Mouse (Mus musculus): Measurements from ENCODE around the gene Mpp2. TPM values are rescaled to one million over a fixed set of nuclear protein-coding genes. Genes with fewer than 3 reads are reported as not detected.
A peak's percentile ranks its signal among the peaks of the same experiment; 100 is the strongest.

The Mpp2 gene
- polyA plus RNA-seq (2016; fragmentation: Nextera tagmentation; extraction: Ambion mirVana): 15.5 and 18.7 TPM in 2 replicates

GRCm38 (mm10) chr11:102087931-102088898 lies at the start of gene Mpp2:
Gene Mpp2, minus strand, starts transcription at chr11:102088515.
- under 1% methylated on average over 48 of the region's 49 CpGs for WGBS

GRCm38 (mm10) chr11:102137625-102138446 lies 49.5 kb upstream of the Mpp2 start:
- Histone ChIP-seq H3K27me3 (ENCODE audit: low read depth, poor library complexity, severe bottlenecking) (peaks cover 51% of the 10 kb centered on the region), H3K4me1 (peaks cover 13% of the 10 kb centered on the region), H3K9me3 (replicated peaks) (no peaks in the 10 kb centered on the region), H3K27ac (replicated peaks) (no peak overlapping the region), H3K36me3 (no peaks in the 10 kb centered on the region), H3K4me3 (peak overlapping the region; percentile 44)
- WGBS: 49% methylated on average over 13 of the region's 13 CpGs
- DNase-seq (ENCODE audit: low spot score): no peak

More at GRCm38 (mm10) chr11:102087931-102088898, at the start of gene Mpp2:
- Histone ChIP-seq H3K27me3 (ENCODE audit: low read depth, poor library complexity, severe bottlenecking) (0 out of 2 replicates have a peak, but pooled peaks cover 4% of the 10 kb centered on the region), H3K4me3 (peak within 1 kb of the TSS; percentile 69), H3K27ac (replicated peaks) (peak within 1 kb of the TSS; percentile 96), H3K4me1 (peaks cover 64% of the 10 kb centered on the region), H3K36me3 (peaks cover 16% of the 10 kb centered on the region), H3K9me3 (replicated peaks) (no peaks in the 10 kb centered on the region)
- DNase-seq (ENCODE audit: low spot score): peak; percentile 87

- peaks cover 13% of the 10 kb centered on the region for H3K4me1 ChIP-seq
- peaks cover 37% of the 10 kb centered on the region for H3K27me3 ChIP-seq (ENCODE audit: low read depth, poor library complexity, severe bottlenecking)
- 26% methylated on average over 4 of the region's 4 CpGs for WGBS
- H3K36me3 ChIP-seq: no peaks in the 10 kb centered on the region
- no peaks in the 10 kb centered on the region for H3K9me3 ChIP-seq (replicated peaks)
- DNase-seq (ENCODE audit: low spot score): no peak
- no peak overlapping the region for H3K27ac ChIP-seq (replicated peaks)
- H3K4me3 ChIP-seq: no peak overlapping the region
These were observed 46.2 kb upstream of the Mpp2 start for GRCm38 (mm10) chr11:102134516-102134915.

- Histone ChIP-seq H3K4me3 (no peak overlapping the region), H3K36me3 (no peaks in the 10 kb centered on the region), H3K4me1 (peaks cover 6% of the 10 kb centered on the region), H3K9me3 (replicated peaks) (no peaks in the 10 kb centered on the region), H3K27me3 (ENCODE audit: low read depth, poor library complexity, severe bottlenecking) (no peaks in the 10 kb centered on the region), H3K27ac (replicated peaks) (no peak overlapping the region)
- DNase-seq (ENCODE audit: low spot score): no peak
- 87% methylated on average over 6 of the region's 6 CpGs for WGBS
These were observed 29.1 kb upstream of the Mpp2 start for GRCm38 (mm10) chr11:102117386-102117785.

- Histone ChIP-seq H3K36me3 (no peaks in the 10 kb centered on the region), H3K27ac (replicated peaks) (no peak overlapping the region), H3K4me1 (peaks cover 6% of the 10 kb centered on the region), H3K9me3 (replicated peaks) (no peaks in the 10 kb centered on the region), H3K4me3 (no peak overlapping the region), H3K27me3 (ENCODE audit: low read depth, poor library complexity, severe bottlenecking) (no peaks in the 10 kb centered on the region)
- 84% methylated on average over 8 of the region's 8 CpGs for WGBS
- no peak for DNase-seq (ENCODE audit: low spot score)
These were observed 27.9 kb upstream of the Mpp2 start for GRCm38 (mm10) chr11:102116241-102116640.

GRCm38 (mm10) chr11:102111576-102111975 lies 23.3 kb upstream of the Mpp2 start:
- DNase-seq (ENCODE audit: low spot score): no peak
- Histone ChIP-seq H3K27me3 (ENCODE audit: low read depth, poor library complexity, severe bottlenecking) (peaks cover 41% of the 10 kb centered on the region), H3K27ac (replicated peaks) (no peak overlapping the region), H3K4me1 (peaks cover 17% of the 10 kb centered on the region), H3K9me3 (replicated peaks) (no peaks in the 10 kb centered on the region), H3K36me3 (no peaks in the 10 kb centered on the region), H3K4me3 (no peak overlapping the region)
- WGBS: 85% methylated on average over 5 of the region's 5 CpGs

- Histone ChIP-seq H3K4me1 (peaks cover 11% of the 10 kb centered on the region), H3K36me3 (no peaks in the 10 kb centered on the region), H3K27me3 (ENCODE audit: low read depth, poor library complexity, severe bottlenecking) (peaks cover 79% of the 10 kb centered on the region), H3K27ac (replicated peaks) (no peak within 1 kb of the TSS), H3K4me3 (peak within 1 kb of the TSS; percentile 27), H3K9me3 (replicated peaks) (no peaks in the 10 kb centered on the region)
- no peak for DNase-seq (ENCODE audit: low spot score)
- 17% methylated on average over 9 of the region's 9 CpGs for WGBS
These were observed 19.4 kb upstream of the Mpp2 start, which contains the start of gene Pyy for GRCm38 (mm10) chr11:102107732-102108131. Gene Pyy, minus strand, starts transcription at chr11:102107832.

- WGBS: under 1% methylated on average over 21 of the region's 21 CpGs
- peaks cover 85% of the 10 kb centered on the region for H3K27me3 ChIP-seq (ENCODE audit: low read depth, poor library complexity, severe bottlenecking)
- peak overlapping the region; percentile 27 for H3K4me3 ChIP-seq
- no peak overlapping the region for H3K27ac ChIP-seq (replicated peaks)
- no peaks in the 10 kb centered on the region for H3K36me3 ChIP-seq
- H3K4me1 ChIP-seq: peaks cover 17% of the 10 kb centered on the region
- DNase-seq (ENCODE audit: low spot score): peak; percentile 20
- no peaks in the 10 kb centered on the region for H3K9me3 ChIP-seq (replicated peaks)
These were observed 18.6 kb upstream of the Mpp2 start for GRCm38 (mm10) chr11:102106911-102107310.

GRCm38 (mm10) chr11:102102485-102103258 lies 14.4 kb upstream of the Mpp2 start:
- peak; percentile 80 for DNase-seq (ENCODE audit: low spot score)
- Histone ChIP-seq H3K27ac (replicated peaks) (no peak overlapping the region), H3K4me1 (peaks cover 27% of the 10 kb centered on the region), H3K36me3 (no peaks in the 10 kb centered on the region), H3K27me3 (ENCODE audit: low read depth, poor library complexity, severe bottlenecking) (peaks cover 97% of the 10 kb centered on the region), H3K9me3 (replicated peaks) (no peaks in the 10 kb centered on the region), H3K4me3 (no peak overlapping the region)
- WGBS: 22% methylated on average over 17 of the region's 17 CpGs

GRCm38 (mm10) chr11:102101219-102101618 lies 12.9 kb upstream of the Mpp2 start, which contains the start of gene Ppy:
Gene Ppy, minus strand, starts transcription at chr11:102101319.
- 91% methylated on average over 4 of the region's 4 CpGs for WGBS
- no peak for DNase-seq (ENCODE audit: low spot score)
- H3K36me3 ChIP-seq: no peaks in the 10 kb centered on the region
- H3K27me3 ChIP-seq (ENCODE audit: low read depth, poor library complexity, severe bottlenecking): peaks cover 87% of the 10 kb centered on the region
- H3K27ac ChIP-seq (replicated peaks): no peak within 1 kb of the TSS
- H3K9me3 ChIP-seq (replicated peaks): no peaks in the 10 kb centered on the region
- no peak within 1 kb of the TSS for H3K4me3 ChIP-seq
- peaks cover 32% of the 10 kb centered on the region for H3K4me1 ChIP-seq

GRCm38 (mm10) chr11:102096887-102097391 lies 8.6 kb upstream of the Mpp2 start:
- 9% methylated on average over 18 of the region's 18 CpGs for WGBS
- H3K4me1 ChIP-seq: peaks cover 32% of the 10 kb centered on the region
- no peaks in the 10 kb centered on the region for H3K36me3 ChIP-seq
- peak overlapping the region; percentile 49 for H3K4me3 ChIP-seq
- no peaks in the 10 kb centered on the region for H3K9me3 ChIP-seq (replicated peaks)
- DNase-seq (ENCODE audit: low spot score): peak; percentile 92
- peaks cover 53% of the 10 kb centered on the region for H3K27me3 ChIP-seq (ENCODE audit: low read depth, poor library complexity, severe bottlenecking)
- H3K27ac ChIP-seq (replicated peaks): peak overlapping the region; percentile 83

GRCm38 (mm10) chr11:102096446-102096845 lies 8.1 kb upstream of the Mpp2 start:
- Histone ChIP-seq H3K4me3 (peak overlapping the region; percentile 49), H3K36me3 (no peaks in the 10 kb centered on the region), H3K9me3 (replicated peaks) (no peaks in the 10 kb centered on the region), H3K4me1 (peaks cover 27% of the 10 kb centered on the region), H3K27ac (replicated peaks) (peak overlapping the region; percentile 83), H3K27me3 (ENCODE audit: low read depth, poor library complexity, severe bottlenecking) (peaks cover 50% of the 10 kb centered on the region)
- no peak for DNase-seq (ENCODE audit: low spot score)
- WGBS: 76% methylated on average over 5 of the region's 5 CpGs
